Mouse (Mus musculus): Measurements from ENCODE around the gene Psmd13. TPM values are rescaled to one million over a fixed set of nuclear protein-coding genes. Genes with fewer than 3 reads are reported as not detected.

Psmd13 gene
- polyA plus RNA-seq, 1 experiment from 2014 or later, result 260 TPM

DNA sequence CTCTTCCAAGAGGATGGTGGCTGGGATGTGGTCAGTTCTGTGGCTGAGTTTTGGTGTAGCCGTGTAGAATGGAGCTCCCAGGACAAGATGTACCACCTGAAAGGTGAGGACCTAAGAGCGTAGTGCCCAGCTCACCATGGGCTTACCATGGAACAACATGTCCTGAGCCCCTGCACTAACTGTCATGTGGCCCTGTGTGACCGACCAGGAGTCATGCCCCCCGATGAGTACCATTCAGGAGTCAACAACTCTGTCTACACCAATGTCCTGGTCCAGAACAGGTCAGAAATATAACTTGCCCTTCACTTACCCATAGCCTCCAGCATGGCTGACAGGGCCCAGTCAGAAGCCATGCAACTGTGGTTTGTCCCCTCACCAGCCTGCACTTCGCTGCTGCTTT, 63.5 kb downstream of the Psmd13 start:
- no peaks in the 10 kb centered on the region for H3K9me3 ChIP-seq (ENCODE audit: control insufficient read depth, low read length)
- H3K36me3 ChIP-seq (ENCODE audit: control insufficient read depth, insufficient read depth, low read length), result no peaks in the 10 kb centered on the region
- no peak overlapping the region for H3K4me3 ChIP-seq (ENCODE audit: low read length)
- 99% methylated on average over 5 of the region's 5 CpGs for WGBS
- no peak overlapping the region for H3K9ac ChIP-seq (ENCODE audit: low read depth, low read length)
- H3K4me1 ChIP-seq (ENCODE audit: control insufficient read depth, insufficient read depth, low read depth, low read length), result no peaks in the 10 kb centered on the region; the same call in 1 of the 2 replicates
- ATAC-seq, result no peak
- no peak overlapping the region for H3K4me2 ChIP-seq (ENCODE audit: low read length)
- no peaks in the 10 kb centered on the region for H3K27me3 ChIP-seq (replicated peaks; ENCODE audit: control insufficient read depth, insufficient read depth, low read length)
- H3K27ac ChIP-seq (ENCODE audit: low read depth, low read length), result no peak overlapping the region

DNA sequence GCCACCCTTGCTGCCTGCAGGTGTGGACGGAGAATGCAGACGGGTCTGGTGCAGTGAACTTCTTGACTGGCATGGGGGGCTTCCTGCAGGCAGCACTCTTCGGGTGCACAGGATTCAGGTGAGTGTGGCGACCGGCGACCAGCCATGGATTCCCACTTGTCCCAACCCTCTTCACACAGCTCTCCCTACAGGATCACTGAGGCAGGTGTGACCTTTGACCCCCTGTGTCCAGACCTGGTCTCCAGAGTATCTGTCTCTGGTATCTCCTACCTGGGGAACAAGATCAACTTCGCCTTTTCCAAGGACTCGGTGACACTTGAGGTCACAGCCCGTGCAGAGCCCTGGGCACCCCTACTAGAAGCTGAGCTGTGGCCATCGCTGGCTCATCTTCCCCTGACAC, 64.5 kb downstream of the Psmd13 start:
- Histone ChIP-seq H3K4me3 (ENCODE audit: low read length) (no peak overlapping the region), H3K27me3 (replicated peaks; ENCODE audit: control insufficient read depth, insufficient read depth, low read length) (no peaks in the 10 kb centered on the region), H3K27ac (ENCODE audit: low read depth, low read length) (no peak overlapping the region), H3K4me2 (ENCODE audit: low read length) (no peak overlapping the region), H3K36me3 (ENCODE audit: control insufficient read depth, insufficient read depth, low read length) (no peaks in the 10 kb centered on the region), H3K9me3 (ENCODE audit: control insufficient read depth, low read length) (no peaks in the 10 kb centered on the region), H3K4me1 (ENCODE audit: control insufficient read depth, insufficient read depth, low read depth, low read length) (no peaks in the 10 kb centered on the region; the same call in 1 of the 2 replicates), H3K9ac (ENCODE audit: low read depth, low read length) (no peak overlapping the region; the same call in 1 of the 2 replicates)
- WGBS, result 90% methylated on average over 10 of the region's 10 CpGs
- no peak for ATAC-seq

DNA sequence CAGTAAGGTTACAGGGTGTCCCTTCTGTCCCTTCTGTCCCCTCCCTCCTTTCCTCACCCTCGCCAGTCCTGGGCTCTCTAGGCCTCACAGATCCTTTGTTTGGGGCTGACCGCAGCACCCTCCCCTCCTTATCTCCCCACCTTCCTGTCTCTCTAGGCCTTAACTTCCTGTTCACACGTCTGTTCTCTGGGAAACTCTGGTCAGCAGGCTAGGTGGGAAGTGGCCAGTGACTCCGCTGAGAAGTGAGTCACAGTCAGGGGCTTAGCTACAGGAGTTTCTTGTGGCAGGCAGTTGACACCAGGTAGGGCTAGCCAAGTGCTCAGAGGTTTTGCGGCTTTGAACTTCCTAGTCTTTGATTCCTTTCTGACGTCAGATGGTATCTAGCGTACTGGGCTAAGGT, 65.2 kb downstream of the Psmd13 start:
- no peak overlapping the region for H3K4me3 ChIP-seq (ENCODE audit: low read length)
- WGBS, result 80% methylated on average over 7 of the region's 7 CpGs

DNA sequence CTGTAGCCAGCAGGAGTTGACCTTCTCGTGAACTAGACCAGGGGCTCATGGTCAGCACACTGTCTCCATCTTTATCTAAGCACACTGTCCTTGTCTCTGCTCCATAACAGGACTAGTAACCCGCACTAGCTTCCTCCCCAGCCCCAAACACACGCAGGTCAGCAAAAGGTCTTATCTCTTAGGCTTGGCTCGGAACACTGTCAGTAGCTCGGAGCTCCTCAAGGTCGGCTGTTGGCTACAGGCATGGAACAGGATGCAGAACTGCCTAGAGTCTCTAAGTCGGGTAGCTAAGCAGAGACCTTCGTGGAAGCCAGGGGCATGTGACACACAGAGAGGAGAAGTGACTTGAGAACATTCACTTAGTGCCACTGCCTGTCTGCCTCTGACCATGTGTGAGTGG, 66.4 kb downstream of the Psmd13 start:
- H3K9ac ChIP-seq (ENCODE audit: low read depth, low read length), result no peak overlapping the region
- H3K36me3 ChIP-seq (ENCODE audit: control insufficient read depth, insufficient read depth, low read length), result no peaks in the 10 kb centered on the region
- H3K27me3 ChIP-seq (replicated peaks; ENCODE audit: control insufficient read depth, insufficient read depth, low read length), result no peaks in the 10 kb centered on the region
- ATAC-seq, result no peak
- H3K4me2 ChIP-seq (ENCODE audit: low read length), result no peak overlapping the region
- H3K27ac ChIP-seq (ENCODE audit: low read depth, low read length), result no peak overlapping the region
- WGBS, result 85% methylated on average over 8 of the region's 8 CpGs
- no peak overlapping the region for H3K4me3 ChIP-seq (ENCODE audit: low read length)
- H3K9me3 ChIP-seq (ENCODE audit: control insufficient read depth, low read length), result no peaks in the 10 kb centered on the region
- no peaks in the 10 kb centered on the region for H3K4me1 ChIP-seq (ENCODE audit: control insufficient read depth, insufficient read depth, low read depth, low read length)

More for the DNA sequence above, 65.2 kb downstream of the Psmd13 start:
- H3K4me2 ChIP-seq (ENCODE audit: low read length), result no peak overlapping the region
- no peak overlapping the region for H3K27ac ChIP-seq (ENCODE audit: low read depth, low read length)
- no peaks in the 10 kb centered on the region for H3K27me3 ChIP-seq (replicated peaks; ENCODE audit: control insufficient read depth, insufficient read depth, low read length)
- no peaks in the 10 kb centered on the region for H3K9me3 ChIP-seq (ENCODE audit: control insufficient read depth, low read length)
- ATAC-seq, result no peak
- H3K36me3 ChIP-seq (ENCODE audit: control insufficient read depth, insufficient read depth, low read length), result no peaks in the 10 kb centered on the region
- no peaks in the 10 kb centered on the region for H3K4me1 ChIP-seq (ENCODE audit: control insufficient read depth, insufficient read depth, low read depth, low read length)
- H3K9ac ChIP-seq (ENCODE audit: low read depth, low read length), result no peak overlapping the region; the same call in 1 of the 2 replicates

Other genes starting within 250 kb of the Psmd13 start
- not detected in 2 replicates for gene Olfr53, start 235.5 kb upstream of the Psmd13 start, polyA plus RNA-seq (2015; fragmentation: Nextera tagmentation; extraction: Ambion mirVana)
- 0.05 TPM in 1 of 2 replicates, not detected in the other for gene Olfr539, start 222.0 kb upstream of the Psmd13 start, polyA plus RNA-seq (2015; fragmentation: Nextera tagmentation; extraction: Ambion mirVana)
- gene Olfr45, start 200.0 kb upstream of the Psmd13 start, polyA plus RNA-seq (2015; fragmentation: Nextera tagmentation; extraction: Ambion mirVana), result not detected in 2 replicates
- not detected in 2 replicates for gene Olfr541, start 184.7 kb upstream of the Psmd13 start, polyA plus RNA-seq (2015; fragmentation: Nextera tagmentation; extraction: Ambion mirVana)
- not detected in 2 replicates for gene Cyp2e1, start 118.2 kb upstream of the Psmd13 start, polyA plus RNA-seq (2015; fragmentation: Nextera tagmentation; extraction: Ambion mirVana)
- 0.60 and 0.89 TPM in 2 replicates for gene Syce1, start 94.1 kb upstream of the Psmd13 start, polyA plus RNA-seq (2015; fragmentation: Nextera tagmentation; extraction: Ambion mirVana)
- gene Zfp941, start 59.8 kb upstream of the Psmd13 start, polyA plus RNA-seq (2015; fragmentation: Nextera tagmentation; extraction: Ambion mirVana), result 28.8 and 32.3 TPM in 2 replicates
- not detected in 2 replicates for gene Urah, start 47.0 kb upstream of the Psmd13 start, polyA plus RNA-seq (2015; fragmentation: Nextera tagmentation; extraction: Ambion mirVana)
- gene Scgb1c1, start 36.4 kb upstream of the Psmd13 start, polyA plus RNA-seq (2015; fragmentation: Nextera tagmentation; extraction: Ambion mirVana), result not detected in 2 replicates
- gene Odf3, start 34.2 kb upstream of the Psmd13 start, polyA plus RNA-seq (2015; fragmentation: Nextera tagmentation; extraction: Ambion mirVana), result 0.21 and 0.29 TPM in 2 replicates
- gene Gm45785, start 25.6 kb upstream of the Psmd13 start, polyA plus RNA-seq (2015; fragmentation: Nextera tagmentation; extraction: Ambion mirVana), result 0.19 TPM in 1 of 2 replicates, not detected in the other
- 110 and 112 TPM in 2 replicates for gene Ric8a, start 25.0 kb upstream of the Psmd13 start, polyA plus RNA-seq (2015; fragmentation: Nextera tagmentation; extraction: Ambion mirVana)
- 37.5 and 47.5 TPM in 2 replicates for gene Bet1l, start 24.4 kb upstream of the Psmd13 start, polyA plus RNA-seq (2015; fragmentation: Nextera tagmentation; extraction: Ambion mirVana)
- 60.8 and 70.6 TPM in 2 replicates for gene Sirt3, start 341 bp downstream of the Psmd13 start, polyA plus RNA-seq (2015; fragmentation: Nextera tagmentation; extraction: Ambion mirVana)
- gene Cox8b, start 18.5 kb downstream of the Psmd13 start, polyA plus RNA-seq (2015; fragmentation: Nextera tagmentation; extraction: Ambion mirVana), result 2.0 TPM in 1 of 2 replicates, not detected in the other
- 0.65 and 0.75 TPM in 2 replicates for gene Nlrp6, start 38.9 kb downstream of the Psmd13 start, polyA plus RNA-seq (2015; fragmentation: Nextera tagmentation; extraction: Ambion mirVana)
- gene Pgghg, start 59.4 kb downstream of the Psmd13 start, polyA plus RNA-seq (2015; fragmentation: Nextera tagmentation; extraction: Ambion mirVana), result 8.3 and 10.4 TPM in 2 replicates
- 0.49 and 1.7 TPM in 2 replicates for gene Ifitm5, start 68.3 kb downstream of the Psmd13 start, polyA plus RNA-seq (2015; fragmentation: Nextera tagmentation; extraction: Ambion mirVana)
- gene Gm45717, start 74.0 kb downstream of the Psmd13 start, polyA plus RNA-seq (2015; fragmentation: Nextera tagmentation; extraction: Ambion mirVana), result not detected in 2 replicates
- gene Ifitm2, start 74.0 kb downstream of the Psmd13 start, polyA plus RNA-seq (2015; fragmentation: Nextera tagmentation; extraction: Ambion mirVana), result 182 and 202 TPM in 2 replicates
- 15.2 and 19.4 TPM in 2 replicates for gene Ifitm1, start 85.3 kb downstream of the Psmd13 start, polyA plus RNA-seq (2015; fragmentation: Nextera tagmentation; extraction: Ambion mirVana)
- gene Ifitm3, start 128.8 kb downstream of the Psmd13 start, polyA plus RNA-seq (2015; fragmentation: Nextera tagmentation; extraction: Ambion mirVana), result 41.2 and 43.1 TPM in 2 replicates
- gene Ifitm6, start 136.0 kb downstream of the Psmd13 start, polyA plus RNA-seq (2015; fragmentation: Nextera tagmentation; extraction: Ambion mirVana), result 0.83 and 1.3 TPM in 2 replicates
- not detected in 2 replicates for gene Gm17387, start 147.2 kb downstream of the Psmd13 start, polyA plus RNA-seq (2015; fragmentation: Nextera tagmentation; extraction: Ambion mirVana)
- gene B4galnt4, start 179.1 kb downstream of the Psmd13 start, polyA plus RNA-seq (2015; fragmentation: Nextera tagmentation; extraction: Ambion mirVana), result 53.3 and 55.0 TPM in 2 replicates
- gene Pkp3, start 196.2 kb downstream of the Psmd13 start, polyA plus RNA-seq (2015; fragmentation: Nextera tagmentation; extraction: Ambion mirVana), result 0.31 and 0.32 TPM in 2 replicates
- 3.2 and 3.3 TPM in 2 replicates for gene Sigirr, start 218.6 kb downstream of the Psmd13 start, polyA plus RNA-seq (2015; fragmentation: Nextera tagmentation; extraction: Ambion mirVana)
- 0.49 and 0.80 TPM in 2 replicates for gene Ano9, start 235.8 kb downstream of the Psmd13 start, polyA plus RNA-seq (2015; fragmentation: Nextera tagmentation; extraction: Ambion mirVana)
- gene Ptdss2, start 240.4 kb downstream of the Psmd13 start, polyA plus RNA-seq (2015; fragmentation: Nextera tagmentation; extraction: Ambion mirVana), result 82.8 and 95.8 TPM in 2 replicates